Mouse (Mus musculus) forebrain, postnatal 0 days (tissue): ENCODE data around the gene Shisal1. TPM values are rescaled to one million over a fixed set of nuclear protein-coding genes. Genes with fewer than 3 reads are reported as not detected.

Source experiments
- ATAC-seq: fragments of 200-750 bp; cut with Nextera tagmentation; 2 replicates; pipeline ENCODE4 v1.8.0; 2017; ENCODE audit warnings: mild to moderate bottlenecking, moderate library complexity
- DNase-seq: peaks from one replicate; pipeline ENCODE4 v3.0.0-alpha.2; 2015
- H3K27ac ChIP-seq: fragments of 300-500 bp; sonication (generic); 2 replicates; pipeline ENCODE4 v1.5.1; 2014; ENCODE audit warnings: low read depth, mild to moderate bottlenecking, antibody characterized with exemption, low read length, moderate library complexity, mixed read lengths
- H3K27me3 ChIP-seq: fragments of 300-500 bp; sonication (generic); 2 replicates; pipeline ENCODE4 v1.6.1; 2014; ENCODE audit warnings: mild to moderate bottlenecking, low read length, mixed read lengths; ENCODE audit not compliant: insufficient read depth
- H3K36me3 ChIP-seq: fragments of 300-500 bp; sonication (generic); 2 replicates; pipeline ENCODE4 v1.6.1; 2014; ENCODE audit warnings: mild to moderate bottlenecking, moderate library complexity; ENCODE audit not compliant: insufficient read depth
- H3K4me1 ChIP-seq: fragments of 300-500 bp; sonication (generic); 2 replicates; pipeline ENCODE4 v1.6.1; 2014; ENCODE audit warnings: antibody characterized with exemption; ENCODE audit not compliant: insufficient read depth
- H3K4me2 ChIP-seq: fragments of 300-500 bp; sonication (generic); 2 replicates; pipeline ENCODE4 v1.6.1; 2014; ENCODE audit warnings: low read depth, mild to moderate bottlenecking, moderate library complexity
- H3K4me3 ChIP-seq: fragments of 300-500 bp; sonication (generic); 2 replicates; pipeline ENCODE4 v1.5.1; 2014; ENCODE audit warnings: low read depth, low read length, mixed read lengths
- H3K9ac ChIP-seq: fragments of 300-500 bp; sonication (generic); 2 replicates; pipeline ENCODE4 v1.6.1; 2014; ENCODE audit warnings: mild to moderate bottlenecking
- H3K9me3 ChIP-seq: fragments of 300-500 bp; sonication (generic); 2 replicates; pipeline ENCODE4 v1.6.1; 2016; ENCODE audit warnings: low read length
- CTCF ChIP-seq: sonication (generic); IDR thresholded peaks from 2 replicates; pipeline ENCODE4 v1.5.1; 2016; ENCODE audit warnings: antibody characterized with exemption, control low read depth, low read depth
- WGBS: fragments of 180-500 bp; shearing (Covaris S2); extraction: QIAGEN DNeasy Blood & Tissue Kit; methylation state at CpG from one replicate; pipeline ENCODE4 v1.1.7; 2014; 5-methylcytosine and 5-hydroxymethylcytosine counted together
- polyA plus RNA-seq: library from polyadenylated mRNA; unstranded; fragments of >200 nt; fragmentation: Nextera tagmentation; extraction: Ambion mirVana; gene quantifications from 2 replicates; pipeline ENCODE4 v1.2.1, GENCODE M21; 2015
- total RNA-seq: library from RNA; depleted of rRNA; stranded (reverse); fragments of >200 nt; gene quantifications from 2 replicates; pipeline ENCODE4 v1.2.3, GENCODE M21; 2014

The Shisal1 gene
- total and polyA plus RNA-seq, 2 experiments from 2014 or later: 19.0 to 48.4 TPM

DNA sequence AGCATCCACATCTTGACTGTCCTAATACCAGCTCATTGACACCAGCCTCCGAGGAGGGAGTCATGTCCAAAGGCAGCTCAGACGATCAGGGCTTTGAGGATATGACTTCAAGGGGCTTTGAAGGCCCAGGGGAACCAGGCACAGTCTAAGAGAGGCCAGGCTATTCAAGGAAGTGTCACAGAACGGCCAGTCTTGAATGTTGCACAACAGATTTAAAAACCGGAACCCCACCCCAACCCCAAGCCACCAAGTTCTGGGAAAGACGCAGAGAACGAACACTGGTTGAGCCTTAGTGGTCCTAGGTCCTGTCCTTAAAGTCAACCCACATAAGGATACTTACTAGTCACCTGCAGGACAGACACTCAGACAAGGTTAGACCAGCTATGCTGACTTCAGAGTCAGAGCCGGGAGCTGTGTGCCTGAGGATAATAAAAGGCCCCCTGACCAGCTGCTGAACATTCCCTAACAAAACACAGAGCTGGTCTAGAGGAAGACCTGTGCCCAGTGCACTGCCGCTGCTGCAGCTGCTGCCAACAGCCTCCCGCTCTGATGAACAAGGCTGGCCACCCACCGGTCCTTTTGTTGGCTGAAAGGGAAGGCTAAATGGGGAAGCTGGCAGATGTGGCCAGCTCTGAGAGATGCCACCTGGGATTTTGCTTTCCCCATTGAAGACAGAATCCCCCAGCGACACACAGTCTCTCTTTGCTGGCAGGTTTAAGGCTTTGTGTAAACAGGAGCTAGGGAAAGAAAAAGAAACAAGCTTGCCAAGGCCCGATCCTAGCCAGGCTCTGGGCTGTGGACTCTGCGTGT lies 19.8 kb upstream of the Shisal1 start:
- no peak overlapping the region for H3K4me2 ChIP-seq
- H3K4me1 ChIP-seq: peaks cover 6% of the 10 kb centered on the region
- H3K9me3 ChIP-seq: no peaks in the 10 kb centered on the region
- DNase-seq (peak; percentile 49), ATAC-seq (peak; percentile 66)
- H3K36me3 ChIP-seq: no peaks in the 10 kb centered on the region
- H3K27ac ChIP-seq: 0 out of 2 replicates have a peak overlapping the region, but pooled peaks have one; percentile 9
- H3K4me3 ChIP-seq: no peak overlapping the region
- no peak overlapping the region for H3K9ac ChIP-seq
- TF ChIP-seq CTCF: no peak
- no peaks in the 10 kb centered on the region for H3K27me3 ChIP-seq
- WGBS: 31% methylated on average over 13 of the region's 13 CpGs

DNA sequence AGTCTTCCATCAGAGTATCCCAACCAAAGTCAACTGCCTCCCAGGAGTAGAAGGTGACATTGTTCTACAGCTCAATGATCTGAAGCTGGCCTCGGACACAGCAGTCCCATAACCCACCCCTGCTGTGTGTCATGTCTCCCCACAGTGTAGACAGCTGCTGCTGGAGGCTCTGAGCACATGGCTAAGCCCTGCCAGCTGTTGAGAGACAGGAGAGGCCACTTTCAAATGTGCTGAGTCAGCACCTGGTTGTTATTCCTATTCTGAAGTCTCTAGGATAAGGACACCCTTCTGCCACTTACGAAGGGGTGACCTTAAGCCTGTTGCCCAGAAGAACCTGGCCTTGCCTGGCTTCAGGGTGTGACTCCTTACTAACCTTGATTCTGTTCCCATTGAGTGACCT lies 14.5 kb upstream of the Shisal1 start:
- Histone ChIP-seq H3K4me3 (no peak overlapping the region), H3K4me1 (no peaks in the 10 kb centered on the region; the same call in 1 of the 2 replicates), H3K4me2 (no peak overlapping the region), H3K36me3 (no peaks in the 10 kb centered on the region), H3K27ac (no peak overlapping the region), H3K9ac (no peak overlapping the region), H3K27me3 (no peaks in the 10 kb centered on the region), H3K9me3 (no peaks in the 10 kb centered on the region)
- no peak for ATAC-seq
- no peak for DNase-seq
- WGBS: 90% methylated on average over 2 of the region's 2 CpGs
- no peak for TF ChIP-seq CTCF

GRCm38 (mm10) chr15:84458983-84459382 lies 12.1 kb upstream of the Shisal1 start:
- no peaks in the 10 kb centered on the region for H3K4me1 ChIP-seq
- no peak for TF ChIP-seq CTCF

GRCm38 (mm10) chr15:84455286-84455685 lies 8.4 kb upstream of the Shisal1 start:
- no peak for ATAC-seq
- WGBS: 96% methylated on average over 6 of the region's 6 CpGs
- H3K4me2 ChIP-seq: no peak overlapping the region
- no peaks in the 10 kb centered on the region for H3K36me3 ChIP-seq
- no peak overlapping the region for H3K4me3 ChIP-seq
- peaks cover 6% of the 10 kb centered on the region for H3K4me1 ChIP-seq
- H3K9me3 ChIP-seq: no peaks in the 10 kb centered on the region
- no peaks in the 10 kb centered on the region for H3K27me3 ChIP-seq
- no peak overlapping the region for H3K27ac ChIP-seq
- no peak for TF ChIP-seq CTCF
- no peak overlapping the region for H3K9ac ChIP-seq
- no peak for DNase-seq

More at GRCm38 (mm10) chr15:84458983-84459382, 12.1 kb upstream of the Shisal1 start:
- H3K27me3 ChIP-seq: no peaks in the 10 kb centered on the region
- no peak overlapping the region for H3K27ac ChIP-seq
- no peak overlapping the region for H3K9ac ChIP-seq
- H3K9me3 ChIP-seq: no peaks in the 10 kb centered on the region
- no peak overlapping the region for H3K4me3 ChIP-seq
- no peak overlapping the region for H3K4me2 ChIP-seq
- no peaks in the 10 kb centered on the region for H3K36me3 ChIP-seq
- no peak for DNase-seq
- no peak for ATAC-seq
- WGBS: 34% methylated on average over 6 of the region's 6 CpGs

- Histone ChIP-seq H3K36me3 (no peaks in the 10 kb centered on the region), H3K9me3 (no peaks in the 10 kb centered on the region), H3K27ac (no peak overlapping the region), H3K4me1 (peaks cover 8% of the 10 kb centered on the region), H3K4me3 (no peak overlapping the region), H3K9ac (no peak overlapping the region), H3K4me2 (no peak overlapping the region), H3K27me3 (no peaks in the 10 kb centered on the region)
- DNase-seq (no peak), ATAC-seq (no peak)
- no peak for TF ChIP-seq CTCF
- 100% methylated on average over 2 of the region's 2 CpGs for WGBS
Measured at GRCm38 (mm10) chr15:84453091-84453490, 6.2 kb upstream of the Shisal1 start.

DNA sequence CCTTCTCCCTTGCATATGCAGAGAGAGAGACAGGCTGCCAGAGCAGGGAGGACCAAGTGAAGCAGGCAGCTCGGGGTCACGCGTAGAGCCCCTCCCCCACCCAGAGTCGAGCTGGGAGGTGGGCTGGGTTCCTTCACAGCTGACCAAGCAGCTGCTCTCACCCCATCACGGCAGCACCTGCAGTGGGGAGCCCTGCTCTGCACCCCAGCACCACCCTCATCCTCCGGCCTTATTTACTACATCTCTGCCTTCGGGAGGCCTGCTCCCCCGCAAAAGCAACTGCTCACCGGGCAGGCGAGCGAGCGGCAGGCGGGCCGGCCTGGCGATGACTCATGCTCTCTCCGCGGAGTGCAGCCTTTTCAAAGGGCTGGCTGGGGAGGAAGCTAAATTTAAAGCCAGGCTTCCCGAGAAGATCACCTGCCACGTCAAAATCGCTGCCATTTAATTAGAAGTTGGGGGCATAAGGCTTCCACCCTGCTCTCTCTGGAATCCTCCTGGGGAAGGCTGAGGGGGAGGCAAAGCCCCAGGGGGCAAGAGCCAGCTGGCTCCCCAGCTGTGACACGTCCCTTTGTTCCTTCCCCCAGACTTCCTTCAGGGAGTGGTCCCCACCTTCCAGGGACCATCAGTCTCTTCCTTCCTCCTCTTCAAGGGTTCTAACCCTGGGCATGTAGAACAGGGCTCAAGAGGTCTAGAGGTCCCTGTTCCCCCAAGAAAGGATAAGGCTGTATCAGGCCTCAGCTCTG lies 3.7 kb upstream of the Shisal1 start:
- ATAC-seq (no peak), DNase-seq (no peak)
- H3K27me3 ChIP-seq: no peaks in the 10 kb centered on the region
- no peak for TF ChIP-seq CTCF
- H3K4me2 ChIP-seq: 0 out of 2 replicates have a peak overlapping the region, but pooled peaks have one; percentile 17
- H3K9me3 ChIP-seq: no peaks in the 10 kb centered on the region
- 5% methylated on average over 21 of the region's 21 CpGs for WGBS
- no peak overlapping the region for H3K4me3 ChIP-seq
- no peak overlapping the region for H3K27ac ChIP-seq
- no peaks in the 10 kb centered on the region for H3K36me3 ChIP-seq
- H3K9ac ChIP-seq: peak overlapping the region; percentile 10; the same call in 1 of the 2 replicates
- peaks cover 9% of the 10 kb centered on the region for H3K4me1 ChIP-seq
